Mouse (Mus musculus): ENCODE data around the gene Il3. TPM values are rescaled to one million over a fixed set of nuclear protein-coding genes. Genes with fewer than 3 reads are reported as not detected.

Gene Il3
- polyA plus RNA-seq, 1 experiment: not detected

DNA sequence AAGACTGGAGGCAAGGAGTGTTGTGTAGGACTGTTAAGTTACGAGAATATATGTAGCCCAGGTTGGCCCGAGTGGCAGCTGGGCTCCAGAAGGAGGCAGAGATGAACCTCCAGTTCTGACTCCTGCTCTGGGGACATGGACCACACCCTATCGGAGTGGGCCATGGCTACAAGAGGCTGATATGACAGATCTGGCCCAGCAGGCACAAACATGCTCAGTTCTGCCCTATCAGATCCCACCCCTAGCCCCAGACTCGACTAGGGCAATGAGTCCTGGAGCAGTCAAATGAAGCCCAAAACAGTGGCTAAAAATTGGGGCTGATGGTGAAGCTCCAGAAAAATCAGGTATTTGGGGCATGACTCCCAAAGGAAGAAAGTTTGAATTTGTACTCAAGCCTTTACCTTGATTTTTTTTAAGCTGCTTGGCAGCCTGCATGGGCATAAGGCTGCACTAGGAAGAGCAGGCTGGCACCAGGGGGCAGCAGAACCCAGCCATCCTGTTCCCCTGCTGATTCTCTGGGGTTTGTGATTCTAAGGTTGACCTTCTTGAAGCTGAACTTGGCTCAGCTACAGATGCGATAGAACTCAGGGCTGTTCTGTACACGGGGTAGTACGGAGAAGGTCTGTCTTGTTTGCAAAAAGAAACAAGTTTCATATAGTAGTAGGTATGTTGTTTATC, 40.2 kb upstream of the Il3 start:
- peak; percentile 79 for TF ChIP-seq CTCF (conservative IDR thresholded peaks at IDR 0.05; ENCODE audit: insufficient read depth, insufficient read length, low read depth, low read length)
- no peak for TF ChIP-seq POLR2A (IDR thresholded peaks at IDR 0.05; ENCODE audit: low read depth, low read length)
- Histone ChIP-seq H3K4me1 (ENCODE audit: control insufficient read depth, insufficient read depth, low read length) (no peaks in the 10 kb centered on the region), H3K4me3 (ENCODE audit: insufficient read depth, low read depth, low read length) (no peak overlapping the region), H3K27ac (ENCODE audit: insufficient read depth, low read depth, low read length) (no peak overlapping the region), H3K27me3 (replicated peaks; ENCODE audit: control insufficient read depth, insufficient read depth, low read length) (no peaks in the 10 kb centered on the region), H3K36me3 (ENCODE audit: control insufficient read depth, insufficient read depth, low read length) (no peaks in the 10 kb centered on the region)
- DNase-seq: peak; percentile 36
- WGBS: 68% methylated on average over 7 of the region's 7 CpGs

DNA sequence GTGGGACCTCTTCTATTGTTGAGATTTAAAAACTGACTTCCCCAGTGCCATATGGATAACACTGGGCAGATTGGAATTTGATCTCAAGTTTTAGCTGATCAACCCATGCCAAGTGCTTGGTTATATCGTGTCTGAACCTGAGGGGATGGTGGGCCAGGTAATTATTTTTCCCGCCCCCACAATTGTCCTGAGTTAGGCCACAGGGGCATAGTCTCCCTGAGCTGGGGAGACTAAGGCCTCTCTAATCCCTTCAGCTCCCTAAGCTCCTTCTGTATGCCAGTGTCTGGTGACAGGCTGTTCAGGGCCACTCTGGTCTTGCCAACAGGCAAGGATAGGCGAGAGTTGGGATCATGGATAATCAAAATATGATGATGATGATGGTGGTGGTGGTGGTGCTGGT, 38.3 kb upstream of the Il3 start:
- Histone ChIP-seq H3K4me3 (ENCODE audit: insufficient read depth, low read depth, low read length) (no peak overlapping the region), H3K27ac (ENCODE audit: insufficient read depth, low read depth, low read length) (no peak overlapping the region), H3K36me3 (ENCODE audit: control insufficient read depth, insufficient read depth, low read length) (no peaks in the 10 kb centered on the region), H3K27me3 (replicated peaks; ENCODE audit: control insufficient read depth, insufficient read depth, low read length) (no peaks in the 10 kb centered on the region), H3K4me1 (ENCODE audit: control insufficient read depth, insufficient read depth, low read length) (no peaks in the 10 kb centered on the region)
- TF ChIP-seq CTCF (conservative IDR thresholded peaks at IDR 0.05; ENCODE audit: insufficient read depth, insufficient read length, low read depth, low read length) (no peak), POLR2A (IDR thresholded peaks at IDR 0.05; ENCODE audit: low read depth, low read length) (no peak)
- 77% methylated on average over 3 of the region's 3 CpGs for WGBS
- no peak for DNase-seq

- Histone ChIP-seq H3K36me3 (ENCODE audit: control insufficient read depth, insufficient read depth, low read length) (no peaks in the 10 kb centered on the region), H3K4me3 (ENCODE audit: insufficient read depth, low read depth, low read length) (0 out of 2 replicates have a peak overlapping the region, but pooled peaks have one; percentile 48), H3K27me3 (replicated peaks; ENCODE audit: control insufficient read depth, insufficient read depth, low read length) (no peaks in the 10 kb centered on the region), H3K27ac (ENCODE audit: insufficient read depth, low read depth, low read length) (no peak overlapping the region), H3K4me1 (ENCODE audit: control insufficient read depth, insufficient read depth, low read length) (no peaks in the 10 kb centered on the region)
- 14% methylated on average over 7 of the region's 7 CpGs for whole genome bisulfite sequencing
- DNase-seq: no peak
- TF ChIP-seq CTCF (conservative IDR thresholded peaks at IDR 0.05; ENCODE audit: insufficient read depth, insufficient read length, low read depth, low read length) (no peak), POLR2A (IDR thresholded peaks at IDR 0.05; ENCODE audit: low read depth, low read length) (no peak)
Measured at GRCm38 (mm10) chr11:54304471-54304873, 37.4 kb upstream of the Il3 start.

- no peak for TF ChIP-seq POLR2A (IDR thresholded peaks at IDR 0.05; ENCODE audit: low read depth, low read length)
- no peak for TF ChIP-seq CTCF (conservative IDR thresholded peaks at IDR 0.05; ENCODE audit: insufficient read depth, insufficient read length, low read depth, low read length)
- no peaks in the 10 kb centered on the region for H3K27me3 ChIP-seq (replicated peaks; ENCODE audit: control insufficient read depth, insufficient read depth, low read length)
- H3K4me1 ChIP-seq (ENCODE audit: control insufficient read depth, insufficient read depth, low read length): no peaks in the 10 kb centered on the region
- no peak for DNase-seq
- peak within 1 kb of the TSS; percentile 48 for H3K4me3 ChIP-seq (ENCODE audit: insufficient read depth, low read depth, low read length)
- no peaks in the 10 kb centered on the region for H3K36me3 ChIP-seq (ENCODE audit: control insufficient read depth, insufficient read depth, low read length)
- under 1% methylated on average over 57 of the region's 59 CpGs for WGBS
- H3K27ac ChIP-seq (ENCODE audit: insufficient read depth, low read depth, low read length): no peak within 1 kb of the TSS
Measured at GRCm38 (mm10) chr11:54303728-54304470, 36.8 kb upstream of the Il3 start, which contains the start of gene Acsl6. Acsl6 (plus strand) TSS chr11:54303798.

- H3K36me3 ChIP-seq (ENCODE audit: control insufficient read depth, insufficient read depth, low read length): no peaks in the 10 kb centered on the region
- no peaks in the 10 kb centered on the region for H3K4me1 ChIP-seq (ENCODE audit: control insufficient read depth, insufficient read depth, low read length)
- 19% methylated on average over 6 of the region's 6 CpGs for WGBS
- DNase-seq: no peak
- no peak overlapping the region for H3K4me3 ChIP-seq (ENCODE audit: insufficient read depth, low read depth, low read length)
- no peak overlapping the region for H3K27ac ChIP-seq (ENCODE audit: insufficient read depth, low read depth, low read length)
- TF ChIP-seq POLR2A (IDR thresholded peaks at IDR 0.05; ENCODE audit: low read depth, low read length): no peak
- no peak for TF ChIP-seq CTCF (conservative IDR thresholded peaks at IDR 0.05; ENCODE audit: insufficient read depth, insufficient read length, low read depth, low read length)
- no peaks in the 10 kb centered on the region for H3K27me3 ChIP-seq (replicated peaks; ENCODE audit: control insufficient read depth, insufficient read depth, low read length)
Measured at GRCm38 (mm10) chr11:54303076-54303727, 36.1 kb upstream of the Il3 start.

GRCm38 (mm10) chr11:54302606-54303005, 35.5 kb upstream of the Il3 start:
- Histone ChIP-seq H3K36me3 (ENCODE audit: control insufficient read depth, insufficient read depth, low read length) (no peaks in the 10 kb centered on the region), H3K27ac (ENCODE audit: insufficient read depth, low read depth, low read length) (no peak overlapping the region), H3K4me1 (ENCODE audit: control insufficient read depth, insufficient read depth, low read length) (no peaks in the 10 kb centered on the region), H3K4me3 (ENCODE audit: insufficient read depth, low read depth, low read length) (no peak overlapping the region), H3K27me3 (replicated peaks; ENCODE audit: control insufficient read depth, insufficient read depth, low read length) (no peaks in the 10 kb centered on the region)
- no peak for DNase-seq
- WGBS: 90% methylated on average over 3 of the region's 3 CpGs
- TF ChIP-seq POLR2A (IDR thresholded peaks at IDR 0.05; ENCODE audit: low read depth, low read length): no peak
- no peak for TF ChIP-seq CTCF (conservative IDR thresholded peaks at IDR 0.05; ENCODE audit: insufficient read depth, insufficient read length, low read depth, low read length)

GRCm38 (mm10) chr11:54301994-54302393, 34.9 kb upstream of the Il3 start:
- 92% methylated on average over 8 of the region's 8 CpGs for WGBS

More at GRCm38 (mm10) chr11:54301994-54302393, 34.9 kb upstream of the Il3 start:
- no peak overlapping the region for H3K4me3 ChIP-seq (ENCODE audit: insufficient read depth, low read depth, low read length)
- no peaks in the 10 kb centered on the region for H3K4me1 ChIP-seq (ENCODE audit: control insufficient read depth, insufficient read depth, low read length)
- DNase-seq: no peak
- no peaks in the 10 kb centered on the region for H3K36me3 ChIP-seq (ENCODE audit: control insufficient read depth, insufficient read depth, low read length)
- no peaks in the 10 kb centered on the region for H3K27me3 ChIP-seq (replicated peaks; ENCODE audit: control insufficient read depth, insufficient read depth, low read length)
- TF ChIP-seq POLR2A (IDR thresholded peaks at IDR 0.05; ENCODE audit: low read depth, low read length): no peak
- TF ChIP-seq CTCF (conservative IDR thresholded peaks at IDR 0.05; ENCODE audit: insufficient read depth, insufficient read length, low read depth, low read length): no peak
- H3K27ac ChIP-seq (ENCODE audit: insufficient read depth, low read depth, low read length): no peak overlapping the region

Measured in kidney, adult 2 months (tissue).